Mouse (Mus musculus) embryonic facial prominence, embryonic 15.5 days (tissue): Measurements from ENCODE around the gene Mrpl47. TPM values are rescaled to one million over a fixed set of nuclear protein-coding genes. Genes with fewer than 3 reads are reported as not detected.

Experiments used
- ATAC-seq: fragments of 200-750 bp; cut with Nextera tagmentation; 2 replicates; pipeline ENCODE4 v1.8.0; 2017; ENCODE audit warnings: low read depth, moderate TSS enrichment; ENCODE audit not compliant: insufficient number of reproducible peaks, low FRiP score, low TSS enrichment
- H3K27ac ChIP-seq: fragments of 300-500 bp; sonication (generic); replicated peaks from 2 replicates; pipeline ENCODE4 v1.5.1; 2015; ENCODE audit warnings: mild to moderate bottlenecking, inconsistent platforms
- H3K27me3 ChIP-seq: fragments of 300-500 bp; sonication (generic); 2 replicates; pipeline ENCODE4 v1.6.1; 2015; ENCODE audit warnings: inconsistent platforms
- H3K36me3 ChIP-seq: fragments of 300-500 bp; sonication (generic); 2 replicates; pipeline ENCODE4 v1.6.1; 2015; ENCODE audit warnings: mild to moderate bottlenecking, inconsistent platforms
- H3K4me1 ChIP-seq: fragments of 300-500 bp; sonication (generic); 2 replicates; pipeline ENCODE4 v1.6.1; 2015; ENCODE audit warnings: inconsistent platforms
- H3K4me2 ChIP-seq: fragments of 300-500 bp; sonication (generic); replicated peaks from 2 replicates; pipeline ENCODE4 v1.6.1; 2015; ENCODE audit warnings: mild to moderate bottlenecking, inconsistent platforms
- H3K4me3 ChIP-seq: fragments of 300-500 bp; sonication (generic); replicated peaks from 2 replicates; pipeline ENCODE4 v1.5.1; 2015; ENCODE audit warnings: mild to moderate bottlenecking, inconsistent platforms
- H3K9ac ChIP-seq: fragments of 300-500 bp; sonication (generic); 2 replicates; pipeline ENCODE4 v1.6.1; 2015; ENCODE audit warnings: inconsistent platforms
- H3K9me3 ChIP-seq: fragments of 300-500 bp; sonication (generic); replicated peaks from 2 replicates; pipeline ENCODE4 v1.6.1; 2016; ENCODE audit warnings: inconsistent platforms
- WGBS: fragments of 180-500 bp; shearing (Covaris S2); methylation state at CpG from one replicate; pipeline ENCODE4 v1.1.7; 2015; 5-methylcytosine and 5-hydroxymethylcytosine counted together
- polyA plus RNA-seq: library from polyadenylated mRNA; unstranded; fragments of >200 nt; fragmentation: Nextera tagmentation; extraction: Ambion mirVana; gene quantifications from 2 replicates; pipeline ENCODE4 v1.2.1, GENCODE M21; 2015

Gene Mrpl47
- polyA plus RNA-seq, 1 experiment from 2014 or later: 24.8 TPM

DNA sequence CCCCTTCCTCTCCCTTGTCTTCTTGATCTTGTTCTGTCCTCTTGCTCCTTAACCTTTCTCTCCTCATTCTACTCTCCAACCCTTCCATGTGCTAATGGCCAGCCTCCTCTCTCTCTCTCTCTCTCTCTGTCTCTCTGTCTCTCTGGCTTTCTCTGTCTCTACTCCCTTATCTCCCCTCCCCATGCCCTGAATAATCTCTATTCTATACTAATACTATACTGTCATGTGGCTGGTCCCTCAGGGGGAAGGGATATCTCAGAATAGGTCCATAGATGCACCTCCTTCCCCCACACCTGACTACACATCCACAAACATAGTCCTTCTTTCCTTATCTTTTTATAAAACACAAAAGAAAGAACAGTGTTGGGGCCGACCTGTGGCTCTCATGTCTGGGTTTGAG lies 50.9 kb downstream of the Mrpl47 start:
- no peak overlapping the region for H3K4me2 ChIP-seq
- no peak overlapping the region for H3K4me3 ChIP-seq
- H3K36me3 ChIP-seq: no peaks in the 10 kb centered on the region
- no peak overlapping the region for H3K9ac ChIP-seq
- WGBS: 57% methylated on average over 1 of the region's 1 CpGs
- no peaks in the 10 kb centered on the region for H3K27me3 ChIP-seq
- no peaks in the 10 kb centered on the region for H3K9me3 ChIP-seq
- no peaks in the 10 kb centered on the region for H3K4me1 ChIP-seq
- ATAC-seq: no peak
- no peak overlapping the region for H3K27ac ChIP-seq

DNA sequence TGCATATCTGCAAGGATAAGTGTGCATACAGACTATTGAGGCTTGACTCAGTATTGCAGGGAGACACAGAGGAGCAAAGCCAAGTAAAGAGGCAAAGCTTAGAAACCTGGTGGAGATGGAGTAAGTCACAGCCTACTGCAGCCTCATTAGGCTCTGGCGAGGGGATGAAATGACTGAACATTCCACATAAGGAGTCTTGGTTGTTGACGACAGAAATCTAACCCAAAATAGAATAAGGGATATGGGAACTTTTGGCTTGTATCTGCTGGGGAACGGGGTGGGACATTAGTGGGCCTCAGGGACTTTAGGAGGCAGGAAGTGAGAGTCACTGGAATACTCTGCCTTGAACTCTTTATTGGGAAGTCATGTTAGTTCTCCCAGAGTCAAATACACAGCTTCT lies 52.8 kb downstream of the Mrpl47 start:
- ATAC-seq: no peak
- no peaks in the 10 kb centered on the region for H3K27me3 ChIP-seq
- no peaks in the 10 kb centered on the region for H3K36me3 ChIP-seq
- H3K4me1 ChIP-seq: no peaks in the 10 kb centered on the region
- H3K27ac ChIP-seq: no peak overlapping the region
- no peak overlapping the region for H3K9ac ChIP-seq
- WGBS: 64% methylated on average over 3 of the region's 3 CpGs
- H3K9me3 ChIP-seq: no peaks in the 10 kb centered on the region
- no peak overlapping the region for H3K4me2 ChIP-seq
- no peak overlapping the region for H3K4me3 ChIP-seq

DNA sequence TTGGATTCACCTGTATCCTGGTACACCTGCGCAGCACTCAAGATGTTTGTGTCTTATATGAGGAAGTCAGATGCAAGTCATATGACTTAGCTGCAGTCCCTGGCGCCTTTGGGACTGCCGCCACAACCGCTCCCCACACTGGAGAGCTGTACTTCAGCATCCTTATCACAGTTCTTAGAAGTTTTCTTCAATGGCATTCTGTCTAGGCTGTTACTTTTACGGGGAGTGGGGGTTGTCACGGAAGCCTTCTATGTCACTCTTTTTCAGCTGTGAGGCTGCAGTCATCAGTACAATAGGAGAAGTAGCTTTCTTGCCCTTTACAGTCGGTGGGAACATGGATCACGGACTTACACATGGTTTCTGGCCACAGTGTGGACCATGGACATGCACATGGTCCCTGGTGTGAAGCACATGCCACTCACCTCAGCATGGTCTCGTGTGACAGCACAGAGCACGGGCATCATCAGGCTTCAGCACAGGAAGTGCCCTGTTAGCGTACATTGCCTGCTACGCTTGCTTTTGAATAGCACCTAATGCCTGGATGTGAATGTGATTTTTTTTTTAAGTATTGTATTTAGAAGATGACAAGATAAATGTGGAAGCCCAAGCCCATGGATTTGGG lies 54.4 kb downstream of the Mrpl47 start:
- Histone ChIP-seq H3K9ac (no peak overlapping the region), H3K4me1 (no peaks in the 10 kb centered on the region), H3K27me3 (no peaks in the 10 kb centered on the region), H3K4me3 (no peak overlapping the region), H3K36me3 (no peaks in the 10 kb centered on the region), H3K4me2 (no peak overlapping the region), H3K27ac (no peak overlapping the region), H3K9me3 (no peaks in the 10 kb centered on the region)
- 76% methylated on average over 11 of the region's 12 CpGs for WGBS
- no peak for ATAC-seq

GRCm38 (mm10) chr3:32676393-32676792 lies 61.0 kb downstream of the Mrpl47 start:
- Histone ChIP-seq H3K9ac (no peak overlapping the region), H3K4me2 (no peak overlapping the region), H3K9me3 (no peaks in the 10 kb centered on the region), H3K4me1 (no peaks in the 10 kb centered on the region), H3K27me3 (no peaks in the 10 kb centered on the region), H3K36me3 (no peaks in the 10 kb centered on the region), H3K4me3 (no peak overlapping the region), H3K27ac (no peak overlapping the region)
- ATAC-seq: peak; percentile 63; the same call in 1 of the 2 replicates
- 81% methylated on average over 6 of the region's 6 CpGs for WGBS

Other genes with a start within 250 kb of the Mrpl47 start
- 0.41 and 0.59 TPM in 2 replicates for gene Kcnmb3, start 245.4 kb downstream of the Mrpl47 start, polyA plus RNA-seq
- 35.8 and 43.2 TPM in 2 replicates for gene Zfp639, start 227.3 kb downstream of the Mrpl47 start, polyA plus RNA-seq
- 27.2 and 33.8 TPM in 2 replicates for gene Mfn1, start 208.1 kb downstream of the Mrpl47 start, polyA plus RNA-seq
- gene Gnb4, start 121.0 kb downstream of the Mrpl47 start, polyA plus RNA-seq: 75.1 and 77.0 TPM in 2 replicates
- 121 and 128 TPM in 2 replicates for gene Actl6a, start 31.3 kb downstream of the Mrpl47 start, polyA plus RNA-seq
- 276 and 296 TPM in 2 replicates for gene Ndufb5, start 615 bp downstream of the Mrpl47 start, polyA plus RNA-seq
- gene Usp13, start 79.9 kb upstream of the Mrpl47 start, polyA plus RNA-seq: 6.5 and 6.7 TPM in 2 replicates